Mouse (Mus musculus) ES-CJ7 (cell line): ENCODE results near the gene Olfr235.
"Not testable (repeated sequence)": the region's sequence is repeated elsewhere in the genome, so short reads cannot be mapped to it uniquely, and the experiment has no call there.

Experiments
- DNase-seq: peaks from one replicate; pipeline ENCODE4 v3.0.0; 2011; ENCODE audit warnings: low read depth, low spot score

Olfr235 gene

GRCm38 (mm10) chr19:12260732-12261131 lies at the start of gene Olfr235:
Gene Olfr235 (plus strand): TSS chr19:12261032.
- DNase-seq: no peak

- DNase-seq: not testable (repeated sequence)
Measured at GRCm38 (mm10) chr19:12232496-12232895, 28.3 kb upstream of the Olfr235 start, which contains the start of gene Olfr1432. Gene Olfr1432 (minus strand): TSS chr19:12232596.

GRCm38 (mm10) chr19:12241559-12241958 lies 19.3 kb upstream of the Olfr235 start, which contains the start of gene Olfr262:
Gene Olfr262 (minus strand): TSS chr19:12241659.
- no peak for DNase-seq

- DNase-seq: no peak
Measured at GRCm38 (mm10) chr19:12279554-12279953, 18.7 kb downstream of the Olfr235 start, which contains the start of gene Olfr1434. Gene Olfr1434 (plus strand): TSS chr19:12279854.

- DNase-seq: no peak
Measured at GRCm38 (mm10) chr19:12292979-12293378, 32.1 kb downstream of the Olfr235 start.

GRCm38 (mm10) chr19:12299030-12299429 lies 38.2 kb downstream of the Olfr235 start, which contains the start of gene Olfr1436:
Gene Olfr1436 (minus strand): TSS chr19:12299130.
- DNase-seq: not testable (repeated sequence)
